Mouse (Mus musculus): ENCODE results near the gene Tnrc18. TPM values are rescaled to one million over a fixed set of nuclear protein-coding genes. Genes with fewer than 3 reads are reported as not detected.

Tnrc18 gene
- polyA plus RNA-seq, 1 experiment from 2014 or later = 116 TPM

GRCm38 (mm10) chr5:142797620-142798019 lies 19.8 kb downstream of the Tnrc18 start:
- in situ Hi-C loops (cut with MboI; ENCODE audit: low pct_unique_long_range_greater_than_20kb) = no loop called here
- CTCF ChIA-PET = interaction anchor here (1.6 kb wide), 1 partner anchor 10 kb away, joined by 7 read pairs; no protein-coding TSS in a partner anchor
- DNase-seq (ENCODE audit: low read depth, low spot score) = no peak
- peak; percentile 80 for ATAC-seq
- TF ChIP-seq CTCF (IDR thresholded peaks at IDR 0.05) = no peak
- H3K27me3 ChIP-seq = no peaks in the 10 kb centered on the region
- POLR2A ChIA-PET = interaction anchor here (0.6 to 1.7 kb wide), 4 partner anchors 12 to 23 kb away, joined by 3 to 9 read pairs (median 4); partner anchors contain the start of gene Tnrc18

GRCm38 (mm10) chr5:142796921-142797320 lies 20.5 kb downstream of the Tnrc18 start:
- H3K27me3 ChIP-seq = no peaks in the 10 kb centered on the region
- in situ Hi-C loops (cut with MboI; ENCODE audit: low pct_unique_long_range_greater_than_20kb) = no loop called here
- no peak for TF ChIP-seq CTCF (IDR thresholded peaks at IDR 0.05)
- POLR2A ChIA-PET = interaction anchor here (0.6 to 2.0 kb wide), 4 partner anchors 20 to 26 kb away, joined by 3 to 9 read pairs (median 6); partner anchors contain the start of gene Tnrc18
- CTCF ChIA-PET = interaction anchor here (0.8 to 1.9 kb wide), 3 partner anchors 10 to 18 kb away, joined by 3 to 6 read pairs (median 3); no protein-coding TSS in a partner anchor
- no peak for ATAC-seq
- no peak for DNase-seq (ENCODE audit: low read depth, low spot score)

DNA sequence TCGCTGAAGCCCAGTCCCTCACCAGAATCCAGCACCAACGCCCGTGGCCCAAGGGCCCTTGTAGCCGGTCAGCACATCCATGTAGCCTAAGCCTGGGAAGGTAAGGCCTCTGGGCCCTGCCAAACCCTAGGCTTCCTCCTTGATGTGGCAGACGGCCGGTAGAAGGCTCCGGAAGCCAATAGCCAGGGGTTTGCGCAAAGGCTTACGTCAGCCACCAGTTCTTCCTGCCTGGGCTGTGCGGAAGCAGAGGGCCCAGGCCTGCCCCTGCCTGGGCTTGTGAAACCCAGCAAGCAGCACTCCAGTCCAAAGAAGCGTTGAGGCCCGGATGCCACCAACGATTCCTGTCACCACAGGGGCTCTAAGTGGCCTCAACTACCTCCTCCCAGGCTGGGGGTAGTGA lies 22.9 kb downstream of the Tnrc18 start:
- POLR2A ChIA-PET = interaction anchor here (1.2 kb wide), 1 partner anchor 16 kb away, joined by 5 read pairs; no protein-coding TSS in a partner anchor
- no peak for ATAC-seq
- no peak for DNase-seq (ENCODE audit: low read depth, low spot score)
- no peaks in the 10 kb centered on the region for H3K27me3 ChIP-seq
- in situ Hi-C loops (cut with MboI; ENCODE audit: low pct_unique_long_range_greater_than_20kb) = no loop called here
- CTCF ChIA-PET = no interaction called here
- TF ChIP-seq CTCF (IDR thresholded peaks at IDR 0.05) = no peak

DNA sequence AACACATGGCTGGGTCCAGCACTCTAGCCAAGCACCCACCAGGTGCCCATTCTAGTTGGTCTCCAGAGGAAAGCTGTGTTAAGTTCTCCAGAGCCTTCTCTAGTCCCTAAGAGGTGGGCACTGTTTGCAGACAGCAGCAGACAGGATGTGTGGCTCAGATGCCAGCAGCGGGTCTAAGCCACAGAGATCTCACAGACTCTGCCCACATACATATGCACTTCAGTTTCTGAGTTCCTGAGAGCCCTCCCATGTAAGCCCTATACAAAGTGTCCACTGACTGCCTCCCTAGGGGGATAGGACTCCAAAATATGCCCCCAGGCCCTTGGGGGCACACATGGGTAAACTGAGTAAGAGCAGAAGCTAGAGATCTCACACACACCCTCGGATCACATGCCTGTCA lies 23.3 kb downstream of the Tnrc18 start:
- TF ChIP-seq CTCF (IDR thresholded peaks at IDR 0.05) = no peak
- in situ Hi-C loops (cut with MboI; ENCODE audit: low pct_unique_long_range_greater_than_20kb) = no loop called here
- ATAC-seq (no peak), DNase-seq (ENCODE audit: low read depth, low spot score) (no peak)
- no peaks in the 10 kb centered on the region for H3K27me3 ChIP-seq
- ChIA-PET CTCF (no interaction called here), POLR2A (interaction anchor here (0.6 to 1.2 kb wide), 2 partner anchors 16 to 28 kb away, joined by 4 to 5 read pairs; no protein-coding TSS in a partner anchor)

DNA sequence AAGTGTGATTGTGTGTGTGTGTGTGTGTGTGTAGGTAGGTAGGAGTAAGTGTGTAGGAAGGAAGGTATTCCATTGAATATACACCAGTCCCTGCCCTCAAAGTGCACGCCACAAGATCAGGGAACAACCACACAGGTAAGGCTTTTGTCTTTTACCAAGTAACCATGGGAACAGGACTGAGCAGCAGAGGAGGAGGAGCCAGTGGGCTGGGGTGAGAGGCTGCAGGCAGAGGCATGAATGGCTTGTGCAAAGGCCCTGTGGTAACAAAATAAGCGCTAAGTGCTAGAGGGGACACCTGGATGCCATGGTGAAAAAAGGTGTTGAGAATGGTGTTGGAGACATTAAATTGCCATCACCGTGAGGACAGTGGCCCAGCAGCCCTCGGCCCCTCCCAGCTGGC lies 24.9 kb downstream of the Tnrc18 start:
- TF ChIP-seq CTCF (IDR thresholded peaks at IDR 0.05) = no peak
- in situ Hi-C loops (cut with MboI; ENCODE audit: low pct_unique_long_range_greater_than_20kb) = no loop called here
- ChIA-PET CTCF (no interaction called here), POLR2A (interaction anchor here (1.1 kb wide), 1 partner anchor 31 kb away, joined by 4 read pairs; no protein-coding TSS in a partner anchor)
- no peaks in the 10 kb centered on the region for H3K27me3 ChIP-seq
- DNase-seq (ENCODE audit: low read depth, low spot score) = no peak
- no peak for ATAC-seq

GRCm38 (mm10) chr5:142788279-142788678 lies 29.2 kb downstream of the Tnrc18 start:
- in situ Hi-C loops (cut with MboI; ENCODE audit: low pct_unique_long_range_greater_than_20kb) = no loop called here
- H3K27me3 ChIP-seq = no peaks in the 10 kb centered on the region
- POLR2A ChIA-PET = interaction anchor here (1.1 kb wide), 1 partner anchor 26 kb away, joined by 3 read pairs; no protein-coding TSS in a partner anchor
- no peak for TF ChIP-seq CTCF (IDR thresholded peaks at IDR 0.05)
- ATAC-seq (peak; percentile 9), DNase-seq (ENCODE audit: low read depth, low spot score) (no peak)
- CTCF ChIA-PET = no interaction called here

GRCm38 (mm10) chr5:142787304-142787905 lies 30.1 kb downstream of the Tnrc18 start:
- ATAC-seq = no peak
- TF ChIP-seq CTCF (IDR thresholded peaks at IDR 0.05) = no peak
- no peaks in the 10 kb centered on the region for H3K27me3 ChIP-seq
- in situ Hi-C loops (cut with MboI; ENCODE audit: low pct_unique_long_range_greater_than_20kb) = no loop called here
- no peak for DNase-seq (ENCODE audit: low read depth, low spot score)
- CTCF ChIA-PET = interaction anchor here (1.5 kb wide), 1 partner anchor 20 kb away, joined by 3 read pairs; no protein-coding TSS in a partner anchor
- POLR2A ChIA-PET = interaction anchor here (1.1 kb wide), 1 partner anchor 27 kb away, joined by 3 read pairs; no protein-coding TSS in a partner anchor

DNA sequence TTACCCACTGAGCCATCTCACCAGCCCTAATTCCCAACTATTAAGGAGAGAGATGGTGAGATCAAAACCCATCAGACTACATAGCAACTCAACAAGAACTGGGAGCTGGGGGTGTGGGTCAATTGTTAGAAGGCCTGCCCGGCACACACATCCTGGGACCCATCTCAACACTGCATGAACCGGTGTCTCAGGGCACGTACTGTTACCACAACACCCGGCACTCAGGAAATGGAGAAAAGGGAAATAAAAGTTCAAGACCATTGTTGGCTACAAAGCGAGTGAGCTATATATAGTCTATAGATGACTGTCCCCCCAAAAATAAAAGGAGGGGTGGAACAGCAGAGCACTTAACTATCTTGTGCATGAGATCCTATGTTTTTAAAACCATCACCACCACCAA lies 30.8 kb downstream of the Tnrc18 start:
- no peak for ATAC-seq
- no peak for TF ChIP-seq CTCF (IDR thresholded peaks at IDR 0.05)
- DNase-seq (ENCODE audit: low read depth, low spot score) = no peak
- no peaks in the 10 kb centered on the region for H3K27me3 ChIP-seq
- in situ Hi-C loops (cut with MboI; ENCODE audit: low pct_unique_long_range_greater_than_20kb) = no loop called here
- ChIA-PET POLR2A (no interaction called here), CTCF (interaction anchor here (1.5 kb wide), 1 partner anchor 21 kb away, joined by 3 read pairs; no protein-coding TSS in a partner anchor)

DNA sequence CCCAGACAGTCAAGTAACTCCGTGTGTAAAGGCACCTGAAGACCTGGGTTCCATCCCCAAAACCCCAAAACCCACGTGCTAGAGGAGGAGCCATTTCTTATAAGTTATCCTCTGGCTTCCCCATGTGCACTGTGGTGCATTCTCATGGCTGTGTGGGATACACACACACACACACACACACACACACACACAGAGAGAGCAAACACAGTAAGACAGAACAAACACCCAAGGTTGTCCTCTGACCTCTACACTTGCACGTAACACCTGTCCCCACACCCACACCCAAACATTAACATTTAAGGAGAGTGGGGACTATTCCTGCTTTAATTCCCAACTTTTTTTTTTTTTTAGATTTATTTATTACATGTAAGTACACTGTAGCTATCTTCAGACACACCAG lies 31.2 kb downstream of the Tnrc18 start:
- ChIA-PET CTCF (interaction anchor here (1.5 kb wide), 1 partner anchor 21 kb away, joined by 3 read pairs; no protein-coding TSS in a partner anchor), POLR2A (no interaction called here)
- no peaks in the 10 kb centered on the region for H3K27me3 ChIP-seq
- ATAC-seq = no peak
- no peak for DNase-seq (ENCODE audit: low read depth, low spot score)
- TF ChIP-seq CTCF (IDR thresholded peaks at IDR 0.05) = no peak
- in situ Hi-C loops (cut with MboI; ENCODE audit: low pct_unique_long_range_greater_than_20kb) = no loop called here

GRCm38 (mm10) chr5:142783142-142783540 lies 34.3 kb downstream of the Tnrc18 start:
- ChIA-PET POLR2A (interaction anchor here (0.9 to 1.0 kb wide), 2 partner anchors 15 to 39 kb away, joined by 3 to 8 read pairs; no protein-coding TSS in a partner anchor), CTCF (interaction anchor here (0.9 to 1.3 kb wide), 2 partner anchors 10 to 15 kb away, joined by 3 read pairs; no protein-coding TSS in a partner anchor)
- ATAC-seq (peak; percentile 58), DNase-seq (ENCODE audit: low read depth, low spot score) (no peak)
- no peak for TF ChIP-seq CTCF (IDR thresholded peaks at IDR 0.05)
- in situ Hi-C loops (cut with MboI; ENCODE audit: low pct_unique_long_range_greater_than_20kb) = no loop called here
- no peaks in the 10 kb centered on the region for H3K27me3 ChIP-seq

Data from Patski (cell line).